Mouse (Mus musculus) T-helper 17 cell (primary cell): ENCODE results near the gene Tdrd3.

Experiments
- in situ Hi-C, 2 experiments: fragments of 300-600 bp; cut with MboI, MseI; formaldehyde crosslinking; loops; 1 replicate in 1 of 2; 2 replicates in 1 of 2; pipeline ENCODE4 v1.15.1; 2025; ENCODE audit warnings: high pct_unique_total_duplicates in 2 of 2

Gene Tdrd3

GRCm38 (mm10) chr14:87451645-87452443 is 35.4 kb downstream of the Tdrd3 start:
- in situ Hi-C loops: loop anchor here in 1 of 2 experiments (25.0 kb wide), 1 partner anchor 1010 kb away; the partner anchor contains the start of gene Pcdh20

GRCm38 (mm10) chr14:87455630-87456175 is 39.3 kb downstream of the Tdrd3 start:
- in situ Hi-C loops: loop anchor here in 1 of 2 experiments (25.0 kb wide), 1 partner anchor 1007 kb away; the partner anchor contains the start of gene Pcdh20

- in situ Hi-C loops: loop anchor here in 1 of 2 experiments (25.0 kb wide), 1 partner anchor 1003 kb away; the partner anchor contains the start of gene Pcdh20
Observed at GRCm38 (mm10) chr14:87459777-87460176, 43.3 kb downstream of the Tdrd3 start.

GRCm38 (mm10) chr14:87461543-87461942 is 45.1 kb downstream of the Tdrd3 start:
- in situ Hi-C loops: loop anchor here in 1 of 2 experiments (25.0 kb wide), 1 partner anchor 1001 kb away; the partner anchor contains the start of gene Pcdh20

- in situ Hi-C loops: loop anchor here in 1 of 2 experiments (25.0 kb wide), 1 partner anchor 998 kb away; the partner anchor contains the start of gene Pcdh20
Observed at GRCm38 (mm10) chr14:87463963-87464654, 47.7 kb downstream of the Tdrd3 start.

- in situ Hi-C loops: loop anchor here (5.0 to 25.0 kb wide), 3 partner anchors 93 to 1518 kb away; partner anchors contain the start of gene Pcdh20 (in 1 of the 2)
Observed at GRCm38 (mm10) chr14:87464655-87465054, 48.2 kb downstream of the Tdrd3 start.

GRCm38 (mm10) chr14:87467586-87467985 is 51.1 kb downstream of the Tdrd3 start:
- in situ Hi-C loops: loop anchor here (5.0 to 25.0 kb wide), 3 partner anchors 90 to 1515 kb away; partner anchors contain the start of gene Pcdh20 (in 1 of the 2)

- in situ Hi-C loops: loop anchor here in 1 of 2 experiments (25.0 kb wide), 1 partner anchor 991 kb away; the partner anchor contains the start of gene Pcdh20
Observed at GRCm38 (mm10) chr14:87471521-87471920, 55.1 kb downstream of the Tdrd3 start.

- in situ Hi-C loops: loop anchor here in 1 of 2 experiments (25.0 kb wide), 1 partner anchor 990 kb away; the partner anchor contains the start of gene Pcdh20
Observed at GRCm38 (mm10) chr14:87472782-87473181, 56.3 kb downstream of the Tdrd3 start.

GRCm38 (mm10) chr14:87475721-87476359 is 59.4 kb downstream of the Tdrd3 start:
- in situ Hi-C loops: no loop called here

- in situ Hi-C loops: no loop called here
Observed at GRCm38 (mm10) chr14:87478339-87478951, 62.0 kb downstream of the Tdrd3 start.

- in situ Hi-C loops: no loop called here
Observed at GRCm38 (mm10) chr14:87485888-87486287, 69.4 kb downstream of the Tdrd3 start.

- in situ Hi-C loops: no loop called here
Observed at GRCm38 (mm10) chr14:87497955-87498594, 81.6 kb downstream of the Tdrd3 start.

GRCm38 (mm10) chr14:87505924-87506323 is 89.5 kb downstream of the Tdrd3 start:
- in situ Hi-C loops: loop anchor here in 1 of 2 experiments (10.0 kb wide), 1 partner anchor 1111 kb away; no protein-coding TSS in a partner anchor

- in situ Hi-C loops: no loop called here
Observed at GRCm38 (mm10) chr14:87515281-87515680, 98.8 kb downstream of the Tdrd3 start.

GRCm38 (mm10) chr14:87517381-87517780 is 100.9 kb downstream of the Tdrd3 start:
- in situ Hi-C loops: no loop called here

GRCm38 (mm10) chr14:87531847-87532246 is 115.4 kb downstream of the Tdrd3 start:
- in situ Hi-C loops: no loop called here

- in situ Hi-C loops: no loop called here
Observed at GRCm38 (mm10) chr14:87537127-87537819, 120.8 kb downstream of the Tdrd3 start.

GRCm38 (mm10) chr14:87549986-87550385 is 133.5 kb downstream of the Tdrd3 start:
- in situ Hi-C loops: no loop called here
